Mouse (Mus musculus) ZHBTc4 (cell line): ENCODE data around the gene Map4k3.
"Not testable (repeated sequence)": the region's sequence is repeated elsewhere in the genome, so short reads cannot be mapped to it uniquely, and the experiment has no call there.

Experiments used
- DNase-seq: peaks from one replicate; pipeline ENCODE4 v3.0.0-alpha.2; 2011; ENCODE audit warnings: low read depth, low spot score

Map4k3 gene

DNA sequence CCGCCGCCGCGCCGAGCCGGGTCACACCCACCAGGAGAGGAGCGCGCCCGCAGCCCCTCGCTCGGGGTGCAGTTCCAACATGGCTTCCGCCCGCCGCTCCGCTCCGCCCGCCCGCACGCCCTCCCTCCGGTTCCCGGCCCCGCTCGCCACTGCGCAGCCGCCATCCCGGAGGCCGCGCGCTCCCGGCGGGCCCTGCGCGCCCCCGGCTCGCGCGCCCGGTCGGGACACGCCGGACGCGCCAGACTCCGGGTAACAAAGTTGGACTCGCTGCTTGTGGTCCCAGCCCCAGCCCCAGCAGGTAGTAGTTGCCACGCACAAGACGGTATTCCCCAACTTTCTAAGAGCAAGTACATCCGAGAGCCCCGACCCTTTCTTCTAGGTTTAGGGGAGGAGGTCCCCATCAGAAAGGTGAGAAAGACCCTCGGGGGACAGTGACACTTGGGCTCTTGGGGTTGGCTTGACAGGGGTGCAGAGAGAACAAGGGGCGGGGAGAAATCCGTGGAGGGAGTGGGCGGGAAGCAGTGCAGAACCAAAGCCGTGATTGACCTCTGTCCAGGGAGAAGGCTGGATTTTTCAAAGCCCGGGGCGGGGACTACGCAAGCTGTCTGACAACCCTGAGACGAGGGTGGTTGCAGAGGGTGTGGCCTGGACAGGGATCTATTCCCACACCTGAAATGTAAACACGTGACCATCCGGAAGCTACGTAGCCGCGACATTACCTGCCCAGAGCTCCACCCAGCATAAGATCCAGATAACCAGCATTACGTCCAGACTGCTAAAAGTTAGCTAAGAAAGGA is at the start of gene Map4k3:
TSS of gene Map4k3 (minus strand) at position 424 of the 797 bp plus-strand sequence.
- DNase-seq: peak; percentile 90

DNA sequence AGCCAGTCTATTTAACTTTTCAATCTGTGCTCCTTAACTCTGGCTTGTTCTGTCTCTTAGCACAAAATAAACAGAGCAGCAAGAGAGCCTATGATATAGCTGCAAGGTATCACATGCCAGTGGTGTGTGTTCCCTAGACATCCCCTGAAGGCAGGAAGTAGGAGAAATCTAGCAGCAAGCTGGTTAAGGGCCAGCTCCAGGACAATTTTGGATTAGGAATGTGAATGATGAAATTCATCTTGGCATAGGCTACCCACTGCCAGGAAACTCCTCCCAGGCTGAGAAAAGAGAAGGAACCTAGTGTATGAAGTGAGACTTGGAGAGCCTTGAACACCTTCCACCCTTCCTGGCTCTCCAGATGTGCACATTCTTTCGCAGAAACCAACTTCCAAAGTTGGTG is 49.3 kb upstream of the Map4k3 start:
- DNase-seq: no peak

DNA sequence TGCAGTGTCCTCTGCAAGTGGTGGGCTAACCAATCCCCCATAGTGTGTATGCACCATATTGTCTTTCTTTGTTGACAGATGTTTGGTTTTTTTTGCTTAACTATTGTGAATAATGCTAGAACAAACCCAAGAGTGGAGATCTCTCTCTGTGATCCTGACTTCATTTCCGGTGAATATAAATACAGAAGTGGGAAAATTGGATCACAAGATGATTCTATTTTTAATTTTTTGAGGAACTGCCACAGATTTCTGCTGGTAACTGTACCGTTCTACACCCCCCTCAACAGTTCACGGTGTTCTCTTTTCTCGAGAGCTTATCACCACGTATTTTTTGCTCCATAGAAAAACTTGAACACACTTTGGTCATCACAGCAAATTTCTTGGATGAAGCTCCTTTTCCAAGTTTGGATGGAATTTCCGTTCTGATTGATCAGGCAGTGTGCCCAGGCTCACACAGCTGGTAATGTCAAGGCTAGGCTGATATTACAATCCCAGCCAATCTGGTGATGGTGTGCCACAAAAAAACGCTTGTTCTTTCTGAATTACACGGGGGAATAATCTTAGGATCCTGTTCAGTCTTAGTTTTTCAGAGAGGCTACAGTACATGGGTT is 47.0 kb upstream of the Map4k3 start:
- no peak for DNase-seq

DNA sequence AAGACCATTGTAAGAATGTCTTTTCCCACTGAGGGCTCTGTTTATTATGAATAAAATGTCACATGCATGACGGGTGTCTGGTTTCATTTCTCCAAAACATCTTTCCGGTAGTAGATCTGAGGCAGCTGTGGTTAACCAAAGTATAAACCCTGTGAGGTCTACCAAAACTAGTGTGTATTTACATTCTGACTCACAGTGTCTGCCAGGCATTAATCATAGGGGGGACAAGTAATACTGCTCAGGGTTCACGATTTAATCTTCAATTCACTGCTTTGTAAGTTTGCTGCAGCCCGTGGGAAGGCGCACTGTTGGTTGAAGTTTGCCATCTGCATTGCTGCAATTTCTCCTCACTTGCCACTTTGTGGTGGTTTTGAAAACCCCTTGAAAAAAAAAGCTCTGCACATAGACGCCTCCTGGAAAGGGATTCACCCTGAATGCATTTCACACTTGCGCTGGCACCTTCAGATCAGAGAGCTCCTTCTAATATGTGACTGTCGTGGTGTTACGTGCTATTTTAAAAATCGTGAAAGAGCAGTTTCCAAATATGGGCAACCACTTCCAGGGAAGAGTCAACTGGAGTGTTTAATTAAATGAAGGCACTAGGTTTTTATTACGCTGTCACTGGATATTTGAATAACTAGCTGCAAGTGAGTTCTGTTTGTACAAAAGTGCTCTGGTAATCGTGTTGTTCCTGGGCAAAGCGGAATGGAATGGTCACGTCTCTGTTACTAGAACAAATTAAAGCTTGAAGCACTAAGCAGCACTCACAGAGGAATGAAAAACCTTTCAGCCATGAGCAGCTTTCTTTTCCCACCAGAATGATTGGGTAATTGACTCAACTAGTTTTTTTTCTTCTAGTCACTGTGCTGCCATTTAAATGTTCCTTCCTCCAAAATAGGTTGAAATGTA is 44.5 kb upstream of the Map4k3 start:
- no peak for DNase-seq

DNA sequence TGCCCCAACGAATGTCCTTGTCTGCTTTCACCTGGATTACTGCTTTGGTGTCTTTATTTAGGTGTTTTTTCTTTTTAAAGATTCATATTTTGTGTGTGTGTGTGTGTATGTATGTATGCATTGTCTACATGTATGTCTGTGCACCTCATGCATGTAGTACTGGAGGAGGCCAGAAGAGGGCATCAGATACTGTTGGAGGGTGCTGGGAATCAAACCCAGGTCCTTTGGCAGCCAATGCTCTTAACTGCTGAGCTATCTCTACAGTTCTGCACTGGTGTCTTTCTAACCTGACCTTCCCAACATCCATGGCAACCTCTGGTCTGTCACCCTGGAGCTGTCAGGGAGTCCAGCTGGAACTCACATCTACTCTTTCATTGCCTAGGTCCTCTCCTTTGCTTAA is 41.8 kb upstream of the Map4k3 start:
- DNase-seq: peak; percentile 56

DNA sequence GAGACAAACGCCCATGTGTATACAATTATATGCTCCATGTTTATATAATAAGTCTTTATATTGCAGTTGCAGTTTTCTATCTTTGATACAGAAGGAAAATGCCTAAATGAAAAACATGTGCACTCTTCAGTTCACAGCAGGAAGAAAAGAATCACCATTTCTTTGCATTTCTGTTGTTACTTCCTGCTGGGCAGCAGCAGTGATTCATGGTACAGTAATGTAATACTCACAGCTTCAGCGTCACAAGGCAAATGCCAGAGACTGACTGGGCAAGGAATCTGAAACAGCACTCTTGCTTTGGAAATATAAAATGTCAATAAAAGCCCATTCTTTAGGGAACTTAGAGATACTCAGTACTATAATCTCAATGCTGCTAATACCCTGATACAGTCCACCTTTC is 36.9 kb upstream of the Map4k3 start:
- no peak for DNase-seq

DNA sequence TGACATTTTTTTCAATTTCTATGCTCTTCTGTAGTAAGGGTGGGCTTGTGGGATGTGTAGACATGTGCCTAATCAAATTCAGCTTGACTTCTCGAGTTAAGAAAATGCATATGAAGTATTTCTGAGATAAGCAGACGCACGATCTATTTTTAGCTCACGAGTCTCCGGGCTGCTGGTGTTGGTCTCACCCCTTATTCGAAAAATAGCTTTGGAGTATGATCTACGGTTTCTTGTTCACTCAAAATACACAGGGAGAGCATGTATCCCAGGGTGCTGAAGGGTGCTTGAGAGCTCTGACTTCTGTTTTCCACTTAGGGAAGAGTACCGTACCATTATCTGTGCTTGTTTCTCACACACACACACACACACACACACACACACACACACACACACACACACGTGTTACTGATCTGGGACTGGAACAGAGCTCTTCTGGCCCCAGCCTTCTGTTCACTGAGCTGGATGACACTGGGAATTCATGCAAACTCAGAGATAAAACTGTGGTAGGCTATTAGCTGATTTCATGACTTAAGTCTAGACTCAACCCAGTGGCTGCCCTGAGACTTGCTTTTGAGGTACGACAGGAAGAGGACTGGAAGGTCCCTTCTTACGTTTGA is 34.9 kb upstream of the Map4k3 start:
- no peak for DNase-seq

DNA sequence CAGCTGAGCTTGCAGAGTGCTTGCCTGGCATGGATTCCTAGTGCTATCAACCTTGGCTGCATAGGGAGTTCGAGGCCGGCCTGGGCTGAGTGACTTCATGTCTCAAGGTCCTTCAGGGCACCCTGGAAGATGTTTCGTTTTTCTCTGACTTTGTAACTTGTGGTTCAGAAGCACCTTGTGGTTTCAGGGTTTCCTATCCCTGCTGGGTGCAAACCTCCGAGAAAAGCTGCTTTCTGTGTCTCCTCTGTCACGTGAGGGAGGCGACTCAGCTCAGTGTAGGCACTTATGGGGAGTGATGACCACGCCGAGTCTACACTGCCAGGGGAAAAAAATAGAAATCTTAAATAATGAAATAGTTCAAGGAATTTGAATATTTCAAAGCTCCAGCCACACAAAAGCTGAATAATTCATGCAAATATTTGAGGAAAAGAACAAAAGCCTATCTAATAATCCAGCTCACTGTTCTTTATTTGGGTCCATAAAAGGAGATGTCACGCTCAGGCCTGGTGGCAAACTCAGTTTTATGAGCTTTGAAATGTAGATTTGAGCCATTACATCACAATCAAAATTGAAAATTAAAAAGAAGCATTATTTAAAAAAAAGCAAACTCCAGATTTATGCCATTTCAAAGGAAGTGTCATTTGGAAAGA is 34.2 kb upstream of the Map4k3 start:
- no peak for DNase-seq

DNA sequence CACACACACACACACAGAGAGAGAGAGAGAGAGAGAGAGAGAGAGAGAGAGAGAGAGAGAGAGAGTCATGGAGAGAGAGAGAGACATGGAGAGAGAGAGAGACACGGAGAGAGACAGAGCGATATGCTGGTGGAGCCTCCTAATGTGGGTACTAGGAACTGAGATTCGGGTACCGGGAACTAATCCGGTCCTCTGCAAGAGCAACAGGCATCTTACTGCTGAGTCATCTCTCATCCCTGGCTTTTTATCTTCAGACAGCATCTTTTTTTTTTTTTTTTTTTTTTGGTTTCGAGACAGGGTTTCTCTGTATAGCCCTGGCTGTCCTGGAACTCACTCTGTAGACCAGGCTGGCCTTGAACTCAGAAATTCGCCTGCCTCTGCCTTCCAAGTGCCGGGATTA is 32.9 kb upstream of the Map4k3 start:
- not testable (repeated sequence) for DNase-seq

DNA sequence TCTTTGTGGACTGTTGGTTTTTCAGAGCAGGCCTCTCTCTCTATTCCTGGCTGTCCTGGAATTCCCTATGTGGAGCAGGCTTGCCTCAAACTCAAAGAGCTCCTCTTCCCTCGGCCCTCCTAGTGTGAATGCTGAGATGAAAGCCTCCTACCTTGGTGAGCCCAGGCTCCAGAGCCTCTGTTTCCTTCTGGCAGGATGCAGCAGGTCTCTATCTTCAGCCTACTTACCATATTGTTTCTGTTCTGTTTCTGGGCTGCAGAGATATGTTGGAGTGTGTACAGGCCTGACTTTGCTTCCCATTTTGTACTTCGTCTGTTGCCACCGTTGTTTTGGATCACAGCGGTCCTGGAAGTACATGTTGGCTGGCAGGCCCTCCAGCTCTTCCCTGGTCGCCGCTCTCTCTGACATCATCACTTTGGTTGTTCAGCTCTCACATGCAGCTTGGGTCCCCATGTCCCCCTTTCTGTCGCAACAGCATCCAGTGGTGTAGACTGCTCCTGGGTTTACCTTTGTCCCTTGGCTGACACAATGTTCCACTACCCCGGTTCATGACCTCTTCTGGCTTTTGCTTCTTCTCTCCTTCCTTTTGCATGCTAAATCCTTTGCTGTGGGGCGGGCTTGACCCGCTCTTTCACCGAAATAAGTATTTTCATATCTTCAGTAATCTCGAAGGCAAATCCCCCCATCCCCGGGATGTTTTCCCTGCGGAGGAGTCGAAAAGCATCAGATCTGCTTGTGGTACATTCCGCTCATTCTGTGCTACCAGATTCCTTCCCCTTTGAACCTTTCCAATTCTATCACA is 32.3 kb upstream of the Map4k3 start:
- no peak for DNase-seq

DNA sequence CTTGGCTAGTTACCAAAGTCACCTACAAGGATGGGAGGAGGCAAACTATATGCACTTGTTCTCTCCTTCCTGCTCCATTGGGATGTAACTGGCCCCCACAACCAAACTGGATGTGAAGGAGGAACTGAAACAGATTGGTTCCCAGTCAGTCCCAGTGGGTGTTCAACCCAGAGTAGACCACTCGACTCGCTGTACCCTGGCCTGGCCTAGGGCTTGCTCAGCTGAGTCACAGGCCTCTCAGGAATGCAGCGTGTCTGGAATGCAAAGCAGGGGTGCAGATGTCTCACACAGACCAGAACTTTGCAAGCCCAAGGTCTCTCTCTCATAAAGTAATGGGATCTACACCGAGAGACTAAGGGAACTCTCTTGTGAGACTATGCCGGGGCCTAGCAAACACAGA is 27.8 kb upstream of the Map4k3 start:
- peak; percentile 30 for DNase-seq

DNA sequence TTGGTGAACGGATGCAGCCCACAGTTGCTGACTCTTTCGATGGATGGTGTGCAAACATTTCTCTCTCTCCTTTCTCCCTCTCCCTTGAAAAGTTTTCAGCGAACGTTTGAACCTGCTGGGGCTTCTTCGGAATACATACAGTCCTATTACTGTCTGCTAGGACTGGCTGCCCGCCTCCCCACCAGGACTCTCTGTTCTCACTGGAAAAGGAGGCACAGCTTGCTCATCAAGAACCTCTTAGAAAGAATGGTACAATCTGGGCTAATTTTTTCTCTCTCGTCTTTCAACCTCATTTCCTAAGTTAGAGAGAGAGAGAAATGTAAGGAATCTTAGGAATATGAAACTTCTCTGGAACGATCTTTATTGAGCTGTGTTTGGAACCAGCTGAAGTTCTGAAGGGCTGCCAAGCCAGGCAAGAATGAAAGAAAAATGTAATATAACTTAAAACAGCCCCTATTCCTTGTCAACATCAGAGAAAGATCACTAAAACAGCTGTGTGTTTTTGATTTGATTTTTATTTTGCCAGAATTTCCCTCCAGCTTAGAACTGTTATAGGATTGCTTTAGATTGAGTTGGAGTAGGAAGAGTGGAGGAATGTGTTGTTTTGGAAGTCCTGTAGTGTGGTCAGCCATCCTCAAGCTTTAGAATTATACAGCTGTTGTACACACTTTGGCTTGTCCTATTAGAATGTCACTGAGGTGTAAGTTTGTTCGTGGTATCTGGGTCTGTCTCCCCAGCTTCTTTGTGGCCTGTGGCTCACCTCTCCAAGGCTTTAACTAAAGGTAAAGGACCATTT is 27.0 kb upstream of the Map4k3 start:
- no peak for DNase-seq

DNA sequence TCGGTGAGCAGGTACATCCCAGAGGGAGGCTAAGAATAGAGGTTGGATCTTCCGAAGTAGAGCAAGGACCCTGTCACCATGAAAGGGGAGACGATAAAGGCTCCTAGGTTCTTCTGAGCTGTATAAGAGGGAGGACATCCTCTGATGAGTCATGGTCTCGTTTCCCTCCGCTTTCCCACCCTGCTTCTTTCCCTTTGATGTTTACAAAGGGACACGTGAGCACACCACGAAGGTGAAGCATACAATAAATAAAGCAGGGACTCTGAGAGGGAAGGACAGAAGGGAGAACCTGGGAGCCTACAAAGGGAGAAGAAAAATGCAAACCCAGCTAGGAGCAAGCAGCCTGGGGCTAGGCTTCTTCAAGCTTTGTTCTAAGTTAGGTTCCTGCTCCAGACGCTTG is 26.3 kb upstream of the Map4k3 start:
- DNase-seq: no peak

DNA sequence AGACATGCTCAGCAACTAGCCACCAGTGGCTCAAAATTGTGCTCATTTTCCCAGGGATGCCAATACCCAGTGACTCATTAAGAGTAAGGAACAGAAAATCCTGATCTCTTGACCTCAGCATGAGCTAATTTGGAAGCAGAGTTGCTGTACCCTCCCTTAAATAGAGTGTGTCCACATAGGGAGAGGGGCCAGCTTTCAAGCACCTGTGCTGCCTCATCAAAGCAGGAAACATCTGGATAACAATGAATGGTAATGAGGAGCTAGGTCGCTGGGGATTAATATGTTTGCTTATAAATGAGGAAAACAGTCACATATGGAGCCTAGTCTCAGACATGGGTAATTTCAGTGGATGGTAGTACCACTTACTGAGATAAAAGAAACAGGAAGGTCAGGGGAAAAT is 24.2 kb upstream of the Map4k3 start:
- no peak for DNase-seq

DNA sequence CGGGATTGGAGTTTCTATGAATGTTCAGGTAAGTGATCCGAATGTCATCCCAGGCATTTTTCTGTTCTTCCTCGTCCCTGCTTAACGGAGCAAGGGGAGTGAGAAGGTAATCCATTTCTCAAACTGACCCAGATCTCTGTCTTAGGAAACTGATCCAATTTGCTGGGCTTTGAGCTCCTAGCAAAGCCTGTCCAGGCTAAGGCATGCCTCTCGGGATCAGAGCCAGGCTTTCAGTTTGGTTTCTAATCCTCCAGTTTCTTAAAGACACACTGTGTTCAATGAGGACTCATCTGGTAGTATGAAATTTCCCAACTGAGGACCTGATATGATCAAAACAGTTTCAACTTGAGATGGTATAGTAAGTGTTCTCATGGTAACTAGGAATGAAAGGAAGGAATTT is 11.1 kb upstream of the Map4k3 start:
- DNase-seq: no peak

DNA sequence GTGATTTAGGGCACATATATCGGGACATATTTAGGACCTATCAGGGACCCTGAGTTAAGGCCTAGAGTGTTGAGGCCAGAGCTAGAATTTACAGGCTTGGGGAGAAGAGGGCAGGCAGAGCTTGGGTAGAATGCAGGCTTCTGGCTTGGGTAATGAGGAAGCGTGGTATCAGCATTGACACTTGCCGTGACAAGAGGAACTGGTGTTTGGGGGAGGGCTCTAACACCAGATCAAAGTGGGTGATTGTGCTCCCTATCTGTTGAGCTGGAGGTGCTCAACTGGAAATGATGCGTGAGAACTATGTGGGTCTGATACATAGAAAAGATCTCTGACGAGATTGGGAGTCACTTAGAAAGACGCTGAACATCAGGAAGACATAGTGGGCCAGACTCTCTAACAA is 6.4 kb upstream of the Map4k3 start:
- DNase-seq: no peak

DNA sequence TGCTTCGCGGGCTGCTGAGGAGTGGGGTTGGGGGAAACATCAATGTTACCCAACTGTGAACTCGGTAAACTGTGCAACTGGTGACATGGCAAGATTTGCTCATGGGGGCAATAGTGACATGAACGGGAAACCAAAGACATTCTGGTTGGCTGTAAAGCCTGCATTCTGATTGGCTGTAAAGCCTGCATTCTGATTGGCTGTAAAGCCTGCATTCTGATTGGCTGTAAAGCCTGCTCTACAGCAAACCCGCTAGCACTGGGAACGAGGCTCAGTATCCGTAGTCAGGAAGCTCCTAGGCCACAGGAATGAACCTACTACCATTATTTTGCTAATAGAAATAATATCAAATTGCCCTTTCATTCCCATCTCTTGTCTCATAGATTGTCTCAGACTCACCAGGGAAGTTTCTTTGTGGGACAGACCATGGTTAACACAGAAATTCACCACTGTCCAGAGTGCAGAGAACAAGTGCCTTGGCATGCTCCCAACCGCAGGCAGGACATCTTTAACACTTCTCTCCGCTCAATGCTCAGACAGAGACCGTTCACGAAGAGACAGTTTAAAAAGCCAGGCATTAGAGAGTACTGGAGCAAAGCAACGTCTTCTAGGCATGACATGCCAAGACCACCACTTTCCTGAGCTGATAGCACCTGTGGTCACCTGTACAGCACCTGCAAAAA is 5.0 kb upstream of the Map4k3 start:
- no peak for DNase-seq

DNA sequence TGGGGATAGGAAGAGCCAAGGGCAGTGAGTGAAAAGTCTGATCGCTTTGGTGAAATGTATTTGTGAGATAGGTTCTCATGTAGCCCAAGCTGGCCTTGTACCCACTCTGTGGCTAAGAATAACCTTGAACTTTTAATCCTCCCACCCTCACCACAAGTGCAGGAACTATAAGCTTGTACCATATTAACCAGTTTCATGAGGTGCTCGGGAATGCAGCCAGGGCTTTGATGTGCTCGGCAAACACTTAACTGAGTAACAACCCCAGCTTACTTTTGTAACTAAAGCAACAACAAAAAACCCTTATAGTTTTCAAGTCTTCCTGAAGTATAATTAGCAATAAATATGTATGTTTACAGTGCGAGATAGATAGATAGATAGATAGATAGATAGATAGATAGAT is 4.0 kb upstream of the Map4k3 start:
- DNase-seq: no peak

DNA sequence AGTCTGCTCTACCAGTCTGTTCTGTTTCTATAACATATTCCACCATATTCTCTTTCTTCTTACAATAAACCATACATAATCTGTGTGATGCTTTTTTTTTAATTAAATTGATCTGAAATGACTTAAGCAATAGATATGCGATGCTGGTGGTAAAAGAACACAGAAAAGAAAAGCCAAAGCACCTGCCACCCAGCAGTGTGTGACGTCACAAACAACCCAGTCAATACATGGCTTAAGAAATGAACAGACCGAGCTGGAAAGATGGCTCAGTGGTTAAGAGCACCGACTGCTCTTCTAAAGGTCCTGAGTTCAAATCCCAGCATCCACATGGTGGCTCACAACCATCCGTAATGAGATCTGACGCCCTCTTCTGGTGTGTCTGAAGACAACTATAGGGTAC is 2.0 kb upstream of the Map4k3 start:
- DNase-seq: not testable (repeated sequence)
